Mouse (Mus musculus): ENCODE measurements around the gene Ttc9.

GRCm38 (mm10) chr12:81657321-81657720 is 26.3 kb downstream of the Ttc9 start:
- TF ChIP-seq CTCF (IDR thresholded peaks at IDR 0.05; ENCODE audit: insufficient read depth, low read depth, low read length) (no peak), POLR2A (IDR thresholded peaks at IDR 0.05; ENCODE audit: insufficient read depth, low read depth, low read length) (no peak)
